Mouse (Mus musculus) heart, embryonic 14.5 days (tissue): Measurements from ENCODE around the gene Rnf144a. TPM values are rescaled to one million over a fixed set of nuclear protein-coding genes. Genes with fewer than 3 reads are reported as not detected.
A peak's percentile ranks its signal among the peaks of the same experiment; 100 is the strongest.

Experiments
- ATAC-seq: fragments of 200-750 bp; cut with Nextera tagmentation; 2 replicates; pipeline ENCODE4 v1.8.0; 2017; ENCODE audit warnings: low read depth, moderate TSS enrichment; ENCODE audit not compliant: insufficient number of reproducible peaks, insufficient read depth, low FRiP score
- H3K27ac ChIP-seq, 2 experiments: fragments of 200-500 bp in 1 of 2; fragments of 300-500 bp in 1 of 2; sonication (generic) in 1 of 2; replicated peaks in 1 of 2; 2 replicates each; pipeline ENCODE4 v1.5.1; 2012 to 2014; ENCODE audit warnings: low read depth in 2 of 2, low read length in 2 of 2, control low read depth in 1 of 2, mild to moderate bottlenecking in 1 of 2, mixed read lengths in 1 of 2; ENCODE audit not compliant: control insufficient read depth in 1 of 2, insufficient read depth in 1 of 2
- H3K27me3 ChIP-seq: fragments of 300-500 bp; sonication (generic); 2 replicates; pipeline ENCODE4 v1.6.1; 2014; ENCODE audit warnings: mild to moderate bottlenecking, low read length, control low read depth; ENCODE audit not compliant: control insufficient read depth, insufficient read depth
- H3K36me3 ChIP-seq: fragments of 300-500 bp; sonication (generic); 2 replicates; pipeline ENCODE4 v1.6.1; 2014; ENCODE audit warnings: mild to moderate bottlenecking, control low read depth, low read length, mixed read lengths; ENCODE audit not compliant: control insufficient read depth, insufficient read depth
- H3K4me1 ChIP-seq, 2 experiments: fragments of 200-500 bp in 1 of 2; fragments of 300-500 bp in 1 of 2; sonication (generic) in 1 of 2; 2 replicates each; pipeline ENCODE4 v1.6.1; 2012 to 2014; ENCODE audit warnings: low read length in 2 of 2, control low read depth in 1 of 2, mixed read lengths in 1 of 2; ENCODE audit not compliant: control insufficient read depth in 2 of 2, insufficient read depth in 2 of 2
- H3K4me2 ChIP-seq: fragments of 300-500 bp; sonication (generic); 2 replicates; pipeline ENCODE4 v1.6.1; 2014; ENCODE audit warnings: mild to moderate bottlenecking, low read length
- H3K4me3 ChIP-seq, 2 experiments: fragments of 200-500 bp in 1 of 2; fragments of 300-500 bp in 1 of 2; sonication (generic) in 1 of 2; 2 replicates each; pipeline ENCODE4 v1.5.1; 2012 to 2014; ENCODE audit warnings: low read length in 2 of 2, mild to moderate bottlenecking in 2 of 2, control low read depth in 1 of 2, low read depth in 1 of 2, moderate library complexity in 1 of 2; ENCODE audit not compliant: control insufficient read depth in 1 of 2, insufficient read depth in 1 of 2
- H3K9ac ChIP-seq: fragments of 300-500 bp; sonication (generic); 2 replicates; pipeline ENCODE4 v1.6.1; 2014; ENCODE audit warnings: mild to moderate bottlenecking, low read length
- H3K9me3 ChIP-seq: fragments of 300-500 bp; sonication (generic); 2 replicates; pipeline ENCODE4 v1.6.1; 2016; ENCODE audit warnings: low read length, control low read depth; ENCODE audit not compliant: control insufficient read depth
- WGBS: fragments of 180-500 bp; shearing (Covaris S2); extraction: QIAGEN DNeasy Blood & Tissue Kit; methylation state at CpG from one replicate; pipeline ENCODE4 v1.1.7; 2014; 5-methylcytosine and 5-hydroxymethylcytosine counted together
- polyA plus RNA-seq: library from polyadenylated mRNA; unstranded; fragments of >200 nt; fragmentation: Nextera tagmentation; extraction: Ambion mirVana; gene quantifications from 2 replicates; pipeline ENCODE4 v1.2.1, GENCODE M21; 2014

Rnf144a gene
- polyA plus RNA-seq: 7.8 and 11.5 TPM in 2 replicates

DNA sequence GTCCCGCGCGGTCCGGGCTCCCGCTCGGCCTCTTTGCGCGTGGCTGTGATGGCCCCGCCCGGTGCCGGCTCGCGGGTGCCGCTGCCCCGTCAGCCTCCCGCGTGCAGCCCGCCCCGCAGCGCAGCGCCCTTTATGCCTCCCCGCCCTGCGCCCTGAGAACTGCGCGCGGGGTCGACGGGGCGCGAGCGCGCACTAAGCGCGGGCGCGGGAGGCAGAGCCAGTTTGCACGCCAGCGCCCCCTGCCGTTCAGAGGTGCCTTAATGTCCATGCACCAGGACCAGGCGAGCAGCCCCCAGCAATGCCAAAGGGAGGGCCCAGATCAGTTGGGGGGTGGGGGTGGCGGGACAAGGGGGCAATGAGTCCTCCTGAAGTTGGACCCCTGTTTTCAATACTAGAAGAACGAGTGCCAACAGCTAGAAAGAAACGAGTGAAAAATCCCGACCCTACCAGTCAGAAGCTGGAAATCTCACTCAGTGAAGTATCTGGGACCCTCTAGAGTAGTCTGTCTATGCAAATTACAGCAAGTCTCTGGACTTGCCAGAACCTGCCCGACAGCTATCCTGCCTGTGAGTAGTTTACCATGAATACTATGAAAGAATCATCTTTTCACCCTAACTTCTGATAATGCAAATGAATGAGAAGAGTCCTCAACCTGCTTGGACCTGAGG is at the start of gene Rnf144a:
TSS of gene Rnf144a (minus strand) at position 151 of the 668 bp plus-strand sequence.
- no peaks in the 10 kb centered on the region for H3K36me3 ChIP-seq
- H3K9me3 ChIP-seq: no peaks in the 10 kb centered on the region
- peak within 1 kb of the TSS; percentile 90 for H3K9ac ChIP-seq
- peak within 1 kb of the TSS in 1 of 2 experiments; percentile 44; a peak in 2 of 4 replicates for H3K27ac ChIP-seq
- peak within 1 kb of the TSS; percentile 77 to 86 for H3K4me3 ChIP-seq
- peak within 1 kb of the TSS; percentile 98 for H3K4me2 ChIP-seq
- peak; percentile 67; the same call in 1 of the 2 replicates for ATAC-seq
- WGBS: under 1% methylated on average over 45 of the region's 45 CpGs
- peaks cover 7% of the 10 kb centered on the region; the same call in 1 of the 2 replicates for H3K27me3 ChIP-seq
- peaks cover 10 to 24% of the 10 kb centered on the region in 2 experiments for H3K4me1 ChIP-seq

DNA sequence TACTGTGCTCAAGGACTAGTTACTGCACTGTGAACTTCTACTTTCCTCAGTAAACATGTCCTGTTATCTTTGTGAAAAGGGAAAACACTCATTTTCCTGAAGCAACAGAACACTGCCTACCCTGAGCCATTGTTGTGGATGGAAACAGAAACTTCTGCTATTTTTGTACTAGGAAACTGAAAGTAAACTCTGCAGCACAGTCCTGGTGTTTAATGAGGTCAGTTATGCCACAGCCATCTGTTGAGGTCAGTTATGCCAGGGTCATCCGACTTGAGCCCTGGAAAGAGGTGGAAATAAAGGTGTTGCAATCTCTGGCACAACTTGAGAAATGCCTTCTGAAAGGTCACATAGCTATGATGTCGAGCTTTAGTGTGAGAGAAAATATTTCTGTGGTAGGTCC is 45.0 kb upstream of the Rnf144a start:
- Histone ChIP-seq H3K4me2 (no peak overlapping the region), H3K9ac (no peak overlapping the region), H3K4me1 (peaks cover 7 to 10% of the 10 kb centered on the region in 2 experiments), H3K27ac (no peak overlapping the region), H3K4me3 (no peak overlapping the region), H3K36me3 (no peaks in the 10 kb centered on the region), H3K27me3 (no peaks in the 10 kb centered on the region), H3K9me3 (no peaks in the 10 kb centered on the region)
- no peak for ATAC-seq
- WGBS: 21% methylated on average over 2 of the region's 2 CpGs

DNA sequence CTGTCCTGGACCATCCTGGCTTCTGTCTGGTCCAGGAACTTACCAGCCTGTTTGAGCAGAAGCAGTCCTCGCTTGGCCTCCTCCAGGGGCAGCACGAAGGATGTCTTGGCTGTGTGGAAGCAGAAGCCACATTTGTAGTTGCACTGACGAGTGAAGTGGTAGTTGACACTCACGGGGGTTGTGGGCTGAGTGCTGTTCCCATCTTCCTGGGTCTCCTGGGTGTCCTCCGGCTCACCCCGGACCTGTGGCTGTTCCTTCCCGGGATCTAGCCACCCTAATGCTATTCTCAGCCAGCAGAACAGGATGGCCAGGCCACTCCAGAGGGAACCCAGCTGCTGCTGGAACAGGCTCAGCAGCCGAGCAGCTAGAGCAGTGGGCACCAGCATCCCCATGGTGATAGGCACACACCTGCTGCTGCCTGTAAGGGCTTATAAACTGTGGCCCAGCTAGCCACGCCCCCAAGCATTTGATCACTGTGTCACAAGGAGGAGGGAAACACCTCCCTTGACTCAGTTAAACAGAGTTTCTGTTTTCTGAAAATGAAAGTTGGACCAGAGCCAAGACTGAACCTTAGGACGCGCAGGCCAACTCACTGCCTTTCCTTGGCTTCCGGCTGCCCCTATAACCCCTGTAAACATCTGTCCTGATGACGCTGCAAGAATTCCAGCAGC is 41.1 kb upstream of the Rnf144a start, which contains the start of gene Rsad2:
TSS of gene Rsad2 (minus strand) at position 425 of the 671 bp plus-strand sequence.
- H3K9ac ChIP-seq: 0 out of 2 replicates have a peak within 1 kb of the TSS, but pooled peaks have one; percentile 38
- H3K4me3 ChIP-seq: peak within 1 kb of the TSS; percentile 13; a peak in 3 of 4 replicates

DNA sequence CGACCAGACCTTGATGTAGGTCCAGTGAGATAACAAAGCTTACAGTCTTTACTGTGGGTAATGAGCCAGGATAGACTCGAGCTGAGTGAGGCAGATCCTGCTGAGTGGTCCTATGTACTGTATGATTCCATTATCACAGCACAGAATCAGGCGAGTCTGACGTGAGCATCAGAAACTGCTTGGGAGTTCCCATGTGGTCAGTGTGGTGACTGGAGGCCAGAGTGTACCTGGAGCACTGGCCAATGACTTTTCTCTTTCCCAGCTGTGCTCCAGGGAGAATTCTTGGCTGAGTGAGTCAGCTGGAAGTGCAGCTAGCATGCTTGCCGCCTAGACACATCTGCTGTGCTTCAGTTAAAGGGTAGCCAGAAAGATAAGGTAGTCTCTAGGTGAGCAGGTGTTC is 39.6 kb upstream of the Rnf144a start:
- WGBS: 34% methylated on average over 5 of the region's 5 CpGs
- no peak for ATAC-seq
- Histone ChIP-seq H3K4me3 (no peak overlapping the region), H3K4me1 (peaks cover 7 to 12% of the 10 kb centered on the region in 2 experiments), H3K9ac (no peak overlapping the region), H3K9me3 (no peaks in the 10 kb centered on the region), H3K36me3 (no peaks in the 10 kb centered on the region), H3K27me3 (no peaks in the 10 kb centered on the region), H3K4me2 (no peak overlapping the region), H3K27ac (no peak overlapping the region)

More for the DNA sequence above, 41.1 kb upstream of the Rnf144a start, which contains the start of gene Rsad2:
- Histone ChIP-seq H3K27ac (no peak within 1 kb of the TSS), H3K4me1 (peaks cover 7 to 14% of the 10 kb centered on the region in 2 experiments), H3K36me3 (no peaks in the 10 kb centered on the region), H3K9me3 (no peaks in the 10 kb centered on the region), H3K4me2 (peak within 1 kb of the TSS; percentile 55), H3K27me3 (no peaks in the 10 kb centered on the region)
- ATAC-seq: 0 out of 2 replicates have a peak, but pooled peaks have one; percentile 21
- 38% methylated on average over 13 of the region's 13 CpGs for WGBS

DNA sequence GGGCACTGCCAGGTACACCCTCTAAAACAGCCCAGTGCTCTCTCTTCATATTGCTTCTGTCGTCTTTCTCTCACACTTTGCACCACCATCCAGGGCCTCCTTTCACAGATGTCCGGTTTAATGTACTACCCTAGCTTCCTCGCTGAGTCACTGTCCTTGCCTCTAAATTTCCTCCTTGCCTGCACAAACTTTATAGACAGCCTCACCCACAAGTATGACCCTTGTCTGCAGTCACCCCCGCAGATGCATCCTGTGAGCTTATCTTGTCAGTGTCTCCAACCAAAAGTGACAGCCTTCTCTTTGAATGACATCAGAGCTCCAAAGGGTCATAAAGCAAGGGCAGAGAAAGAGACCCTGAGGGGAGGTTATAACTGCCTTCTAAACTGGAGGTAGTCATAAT is 37.9 kb upstream of the Rnf144a start:
- Histone ChIP-seq H3K27ac (no peak overlapping the region), H3K27me3 (no peaks in the 10 kb centered on the region), H3K4me2 (no peak overlapping the region), H3K9me3 (no peaks in the 10 kb centered on the region), H3K9ac (no peak overlapping the region), H3K36me3 (no peaks in the 10 kb centered on the region), H3K4me1 (peaks cover 7 to 12% of the 10 kb centered on the region in 2 experiments), H3K4me3 (no peak overlapping the region)
- WGBS: 41% methylated on average over 4 of the region's 4 CpGs
- ATAC-seq: no peak

DNA sequence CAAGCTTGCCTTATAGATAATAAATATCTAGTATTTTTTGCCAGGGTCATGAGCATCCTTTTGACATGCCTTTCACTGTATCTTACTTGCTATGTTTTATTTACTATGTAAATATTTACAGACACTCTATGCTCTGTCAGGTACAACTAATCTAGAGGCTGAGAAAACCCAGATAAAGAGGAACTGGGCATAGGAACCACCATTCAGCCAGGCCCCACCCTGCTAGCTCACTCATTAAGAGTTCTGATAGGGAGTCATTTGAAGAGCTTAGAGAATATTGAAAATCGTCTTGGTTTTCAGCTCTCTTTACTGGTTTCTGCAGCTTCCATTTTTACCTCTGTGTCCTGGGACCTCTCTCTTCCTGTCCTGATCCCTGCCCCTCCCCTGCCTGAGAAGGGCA is 36.1 kb upstream of the Rnf144a start:
- Histone ChIP-seq H3K36me3 (no peaks in the 10 kb centered on the region), H3K4me3 (no peak overlapping the region), H3K27me3 (no peaks in the 10 kb centered on the region), H3K4me1 (peaks cover 3 to 9% of the 10 kb centered on the region in 2 experiments), H3K4me2 (no peak overlapping the region), H3K9ac (no peak overlapping the region), H3K27ac (no peak overlapping the region), H3K9me3 (no peaks in the 10 kb centered on the region)
- WGBS: 14% methylated on average over 1 of the region's 1 CpGs
- ATAC-seq: no peak

DNA sequence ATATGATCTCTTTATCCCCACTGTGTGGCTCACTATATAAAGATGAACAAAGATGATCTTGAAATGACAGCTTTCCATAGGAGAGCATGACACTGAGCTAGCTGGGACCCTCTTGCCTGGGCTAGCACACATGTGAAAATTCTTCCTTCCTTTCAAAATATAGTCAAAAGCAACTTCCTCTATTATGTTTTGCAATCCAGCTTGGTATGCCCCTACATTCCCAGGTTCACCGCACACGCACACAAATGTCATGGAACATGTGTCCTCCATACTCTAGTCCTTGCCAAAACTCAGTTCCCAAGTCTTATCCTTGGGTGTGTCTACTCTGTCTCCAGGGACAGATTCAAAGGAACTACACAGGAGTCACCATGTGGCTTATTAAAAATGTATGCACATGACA is 34.4 kb upstream of the Rnf144a start:
- Histone ChIP-seq H3K36me3 (no peaks in the 10 kb centered on the region), H3K4me1 (peaks cover 0 to 4% of the 10 kb centered on the region in 2 experiments; a peak in 1 of 4 replicates), H3K9me3 (no peaks in the 10 kb centered on the region), H3K27ac (no peak overlapping the region), H3K4me2 (no peak overlapping the region), H3K27me3 (no peaks in the 10 kb centered on the region), H3K4me3 (no peak overlapping the region), H3K9ac (no peak overlapping the region)
- no peak for ATAC-seq
- 93% methylated on average over 2 of the region's 2 CpGs for WGBS
